Mouse (Mus musculus): ENCODE measurements around the gene Tmpo. TPM values are rescaled to one million over a fixed set of nuclear protein-coding genes. Genes with fewer than 3 reads are reported as not detected.
"Not testable (repeated sequence)": the region's sequence is repeated elsewhere in the genome, so short reads cannot be mapped to it uniquely, and the experiment has no call there.

The Tmpo gene
- total RNA-seq, 2 experiments from 2014 or later, result 43.5 to 46.7 TPM

DNA sequence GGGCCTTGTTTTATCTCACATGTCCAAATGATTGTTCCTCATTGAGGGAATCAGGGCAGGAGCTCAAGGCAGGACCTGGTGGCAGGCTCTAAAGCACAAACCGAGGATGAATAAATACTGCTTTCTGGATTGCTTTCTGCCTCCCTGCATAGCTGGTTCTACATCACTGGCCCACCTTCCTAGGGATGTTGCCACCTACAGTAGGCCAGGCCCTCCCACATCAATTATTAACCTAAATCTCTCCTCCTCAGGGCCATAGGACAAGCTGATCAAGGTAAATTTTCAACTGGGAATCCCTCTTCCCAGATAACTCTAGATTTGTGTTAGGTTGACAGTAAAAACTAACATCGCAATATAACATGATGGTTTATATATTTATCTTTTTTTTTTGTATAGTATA lies 4.6 kb upstream of the Tmpo start:
- DNase-seq, result no peak

GRCm38 (mm10) chr10:91184893-91185292 lies 3.8 kb upstream of the Tmpo start:
- not testable (repeated sequence) for DNase-seq

GRCm38 (mm10) chr10:91183316-91183715 lies 2.2 kb upstream of the Tmpo start:
- DNase-seq, result peak; percentile 79

GRCm38 (mm10) chr10:91182291-91182990 lies 1.3 kb upstream of the Tmpo start:
- no peak for DNase-seq

GRCm38 (mm10) chr10:91181461-91182288 lies 560 bp upstream of the Tmpo start:
- peak; percentile 98 for DNase-seq

DNA sequence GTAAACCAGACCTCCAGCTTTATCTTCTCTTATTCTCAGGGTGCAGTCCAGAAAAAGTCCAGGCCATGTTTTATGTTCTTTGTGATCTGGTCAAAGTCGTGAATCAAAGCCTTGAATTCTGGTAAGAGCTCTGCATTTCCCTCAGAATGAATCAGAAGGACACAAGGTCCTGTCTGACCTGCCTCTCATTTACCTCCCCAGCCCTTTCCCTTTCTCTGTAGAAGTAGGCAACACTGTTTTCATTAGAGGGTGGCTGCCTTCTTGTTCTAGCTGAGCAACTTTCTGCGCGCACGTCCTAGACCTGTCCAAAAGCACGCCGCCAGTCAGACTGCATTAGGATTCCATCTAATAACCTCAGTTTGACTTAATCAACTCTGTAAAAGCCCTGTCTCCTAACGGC lies 814 bp downstream of the Tmpo start:
- DNase-seq, result no peak

DNA sequence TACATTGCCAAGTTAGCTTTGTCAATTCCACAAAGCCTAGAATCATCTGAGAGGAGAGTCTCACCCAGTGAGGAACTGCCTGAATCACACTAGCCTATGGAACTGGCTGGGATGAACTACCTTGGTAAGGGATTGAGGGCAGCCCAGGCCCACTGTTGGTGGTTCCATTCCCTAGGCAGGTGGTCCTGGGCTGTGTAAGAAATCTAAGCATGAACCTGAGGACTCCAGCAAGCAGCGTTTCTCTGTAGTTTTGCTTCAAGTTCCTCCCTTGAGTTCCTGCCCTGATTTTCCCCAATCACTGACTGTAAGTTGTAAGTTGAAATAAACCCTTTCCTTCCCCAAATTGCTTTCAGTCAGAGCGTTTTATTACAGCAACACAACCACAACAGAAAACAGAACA lies 1.3 kb downstream of the Tmpo start:
- DNase-seq, result no peak

- no peak for DNase-seq
Measured at GRCm38 (mm10) chr10:91177201-91177600, 3.9 kb downstream of the Tmpo start.

DNA sequence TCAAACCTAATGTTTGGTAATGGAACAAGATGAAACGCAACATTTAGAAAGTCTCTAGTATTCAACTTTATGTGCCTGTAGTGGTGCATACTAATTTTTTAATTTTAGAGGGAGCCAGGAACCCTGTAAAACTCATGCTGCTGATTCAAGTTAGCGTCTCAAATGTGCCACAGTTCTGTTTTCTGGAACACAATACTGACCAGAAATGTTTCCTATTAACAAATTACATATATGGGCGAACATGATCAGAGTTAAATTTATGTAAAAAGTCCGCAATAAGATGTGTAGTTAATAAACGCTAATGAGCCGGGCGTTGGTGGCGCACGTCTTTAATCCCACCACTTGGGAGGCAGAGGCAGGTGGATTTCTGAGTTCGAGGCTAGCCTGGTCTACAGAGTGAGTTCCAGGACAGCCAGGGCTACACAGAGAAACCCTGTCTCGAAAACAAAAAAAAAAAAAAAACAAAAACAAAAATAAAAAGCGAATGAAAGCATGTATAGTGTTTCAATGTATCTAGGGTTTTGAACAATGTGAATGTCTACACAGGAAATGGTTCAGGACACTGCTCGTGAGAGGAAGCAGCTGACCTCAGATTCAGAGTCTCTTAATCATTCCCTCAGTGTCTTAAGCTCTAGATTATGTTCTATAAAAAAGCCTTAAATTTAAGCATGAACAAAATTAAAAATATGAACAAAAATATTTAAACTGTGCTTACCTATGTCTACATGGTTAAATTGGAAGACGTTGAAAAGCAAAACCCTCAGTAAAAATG lies 8.6 kb downstream of the Tmpo start:
- no peak for DNase-seq

- peak; percentile 96 for DNase-seq
Measured at GRCm38 (mm10) chr10:91171455-91172328, 9.4 kb downstream of the Tmpo start.

GRCm38 (mm10) chr10:91171041-91171440 lies 10.1 kb downstream of the Tmpo start:
- no peak for DNase-seq

GRCm38 (mm10) chr10:91170143-91170941 lies 10.8 kb downstream of the Tmpo start:
- DNase-seq, result peak; percentile 83

DNA sequence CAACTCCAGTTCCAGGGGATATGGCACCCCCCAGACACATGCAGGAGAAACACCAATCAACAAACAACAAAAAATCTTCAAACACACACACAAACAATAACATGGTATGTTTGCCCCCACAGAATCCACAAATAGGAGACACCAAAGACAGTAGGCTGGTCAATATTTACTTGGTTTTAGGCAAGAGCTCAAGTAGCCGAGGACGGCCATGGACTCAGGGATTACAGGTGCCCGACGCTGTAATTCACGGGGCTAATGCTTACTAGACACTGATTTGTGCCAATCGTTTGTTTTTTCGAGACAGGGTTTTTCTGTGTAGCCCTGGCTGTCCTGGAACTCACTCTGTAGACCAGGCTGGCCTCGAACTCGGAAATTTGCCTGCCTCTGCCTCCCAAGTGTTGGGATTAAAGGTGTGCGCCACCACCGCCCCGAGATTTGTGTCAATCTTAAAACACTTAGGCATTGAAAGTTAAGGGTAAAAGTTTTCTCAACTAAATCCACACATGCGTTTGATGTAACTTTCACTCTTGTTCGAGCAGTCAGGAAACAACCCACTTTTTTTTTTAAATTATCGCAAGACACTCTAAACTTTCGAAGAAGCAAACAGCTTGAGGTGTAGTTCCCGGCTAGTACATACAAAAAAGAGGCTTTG lies 11.6 kb downstream of the Tmpo start:
- DNase-seq, result no peak

GRCm38 (mm10) chr10:91167352-91167751 lies 13.8 kb downstream of the Tmpo start:
- no peak for DNase-seq

GRCm38 (mm10) chr10:91166890-91167289 lies 14.2 kb downstream of the Tmpo start:
- peak; percentile 42 for DNase-seq

GRCm38 (mm10) chr10:91165850-91166249 lies 15.3 kb downstream of the Tmpo start:
- no peak for DNase-seq

- DNase-seq, result peak; percentile 67
Measured at GRCm38 (mm10) chr10:91164491-91164890, 16.6 kb downstream of the Tmpo start.

- no peak for DNase-seq
Measured at GRCm38 (mm10) chr10:91162511-91163163, 18.5 kb downstream of the Tmpo start.

DNA sequence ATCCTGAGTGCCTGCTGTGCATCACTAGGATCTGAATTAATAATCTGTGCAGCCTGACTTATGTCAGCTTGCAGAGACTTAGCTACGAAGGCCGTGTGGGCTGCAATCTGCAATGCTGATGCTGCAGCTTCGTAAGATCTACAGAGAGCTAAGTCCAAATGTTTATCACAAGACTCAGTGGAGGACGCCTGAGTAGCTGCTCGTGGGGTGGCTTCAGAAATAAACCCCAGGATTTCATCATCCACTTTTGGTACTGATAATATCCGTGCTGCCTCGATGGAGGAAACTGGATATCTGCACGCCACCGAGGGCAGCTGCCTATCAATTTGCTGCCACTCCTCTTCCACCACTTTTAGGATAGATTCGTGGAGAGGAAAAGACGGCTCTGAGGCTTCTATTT lies 19.0 kb downstream of the Tmpo start:
- no peak for DNase-seq

DNA sequence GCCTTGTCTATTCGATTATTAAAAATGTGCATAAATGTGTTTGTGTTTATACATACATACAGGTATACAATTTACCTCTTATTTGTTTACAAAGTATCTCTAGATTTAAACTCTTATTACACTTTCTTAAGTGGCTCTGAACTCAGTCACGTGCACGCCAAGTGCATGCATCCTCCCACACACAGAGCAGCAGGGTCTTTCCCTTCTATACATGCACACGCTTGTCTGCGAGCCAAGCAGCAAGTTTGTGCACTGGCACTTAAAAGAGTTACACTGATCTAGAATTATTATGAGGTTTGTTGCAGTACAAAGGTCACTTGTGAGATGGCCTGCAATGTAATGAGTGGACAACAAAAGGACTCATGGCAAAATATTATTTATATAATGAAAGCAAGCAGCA lies 20.1 kb downstream of the Tmpo start:
- no peak for DNase-seq
